Mouse (Mus musculus): ENCODE measurements around the gene Olfr836. TPM values are rescaled to one million over a fixed set of nuclear protein-coding genes. Genes with fewer than 3 reads are reported as not detected.
"Not testable (repeated sequence)": the region's sequence is repeated elsewhere in the genome, so short reads cannot be mapped to it uniquely, and the experiment has no call there.

The Olfr836 gene
- polyA plus RNA-seq (2016; fragmentation: Nextera tagmentation; extraction: Ambion mirVana) = 0.03 TPM in 1 of 2 replicates, not detected in the other

- Histone ChIP-seq H3K4me3 (no peak within 1 kb of the TSS), H3K4me1 (replicated peaks) (no peaks in the 10 kb centered on the region), H3K9me3 (replicated peaks) (no peaks in the 10 kb centered on the region; the same call in 1 of the 2 replicates), H3K36me3 (no peaks in the 10 kb centered on the region), H3K9ac (no peak within 1 kb of the TSS), H3K27ac (ENCODE audit: poor library complexity, severe bottlenecking) (no peak within 1 kb of the TSS), H3K27me3 (replicated peaks) (no peaks in the 10 kb centered on the region), H3K4me2 (no peak within 1 kb of the TSS)
- no peak for ATAC-seq (ENCODE audit: insufficient number of reproducible peaks, low FRiP score)
Measured at GRCm38 (mm10) chr9:19120082-19120481, at the start of gene Olfr836. TSS of gene Olfr836 (plus strand) at chr9:19120382.

GRCm38 (mm10) chr9:19084986-19085385 lies 35.2 kb upstream of the Olfr836 start:
- Histone ChIP-seq H3K4me1 (replicated peaks) (no peaks in the 10 kb centered on the region), H3K9me3 (replicated peaks) (peaks cover 5% of the 10 kb centered on the region; the same call in 1 of the 2 replicates), H3K9ac (no peak overlapping the region), H3K27ac (ENCODE audit: poor library complexity, severe bottlenecking) (no peak overlapping the region), H3K27me3 (replicated peaks) (no peaks in the 10 kb centered on the region), H3K4me3 (no peak overlapping the region), H3K36me3 (no peaks in the 10 kb centered on the region), H3K4me2 (no peak overlapping the region)
- no peak for ATAC-seq (ENCODE audit: insufficient number of reproducible peaks, low FRiP score)
- WGBS = 25% methylated on average over 3 of the region's 3 CpGs

DNA sequence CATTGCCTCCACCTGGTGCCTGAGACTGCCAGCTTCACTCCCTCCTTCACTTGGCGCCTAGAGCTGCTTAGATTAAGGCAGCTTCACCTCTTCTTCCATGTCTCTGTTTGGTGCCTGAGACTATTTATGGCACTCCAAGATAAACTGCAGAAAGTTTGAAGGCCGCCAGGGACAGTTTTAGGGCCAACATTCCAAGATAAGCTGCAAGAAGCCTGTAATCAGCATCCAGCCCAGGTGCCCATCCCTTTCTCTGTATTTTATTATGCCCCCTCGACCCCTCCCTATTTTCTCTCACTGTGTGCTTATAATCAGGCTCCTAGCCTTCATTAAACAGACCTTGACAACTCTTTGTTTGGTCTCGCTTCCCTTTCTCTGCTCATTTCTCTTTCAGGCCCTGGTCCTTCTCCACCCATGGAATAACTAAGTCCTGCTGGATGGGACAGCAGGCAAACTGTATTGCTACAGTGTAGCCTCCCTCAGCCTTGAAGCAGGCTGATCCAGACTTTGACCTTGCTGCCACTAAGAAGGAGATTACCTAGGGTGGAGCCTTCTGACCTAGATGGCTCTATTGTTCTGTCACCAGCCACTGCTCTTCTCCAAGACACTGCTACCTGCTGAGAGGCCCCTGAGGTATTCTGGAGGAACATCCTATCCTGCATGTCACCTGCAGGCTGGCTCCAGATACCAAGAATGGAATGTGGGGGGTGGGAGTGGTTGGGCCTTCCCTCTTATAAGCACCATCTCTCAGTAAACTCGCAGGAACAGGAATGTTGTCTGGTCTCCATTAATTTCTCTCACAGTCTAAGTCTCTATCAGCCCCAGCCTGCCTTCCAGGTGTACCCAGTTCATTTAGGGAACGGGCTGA lies 27.1 kb upstream of the Olfr836 start:
- H3K4me1 ChIP-seq (replicated peaks); H3K27me3 ChIP-seq (replicated peaks); H3K4me2 ChIP-seq; H3K27ac ChIP-seq (ENCODE audit: poor library complexity, severe bottlenecking); H3K9ac ChIP-seq; H3K9me3 ChIP-seq (replicated peaks); ATAC-seq (ENCODE audit: insufficient number of reproducible peaks, low FRiP score); H3K36me3 ChIP-seq; H3K4me3 ChIP-seq: not testable (repeated sequence)
- 39% methylated on average over 6 of the region's 6 CpGs for WGBS

- no peak for ATAC-seq (ENCODE audit: insufficient number of reproducible peaks, low FRiP score)
- Histone ChIP-seq H3K27ac (ENCODE audit: poor library complexity, severe bottlenecking) (no peak overlapping the region), H3K27me3 (replicated peaks) (no peaks in the 10 kb centered on the region), H3K9me3 (replicated peaks) (peaks cover 6% of the 10 kb centered on the region), H3K4me2 (no peak overlapping the region), H3K9ac (no peak overlapping the region), H3K4me1 (replicated peaks) (0 out of 2 replicates have a peak, but pooled peaks cover 6% of the 10 kb centered on the region), H3K36me3 (no peaks in the 10 kb centered on the region), H3K4me3 (no peak overlapping the region)
- WGBS = 79% methylated on average over 4 of the region's 4 CpGs
Measured at GRCm38 (mm10) chr9:19097286-19097685, 22.9 kb upstream of the Olfr836 start.

DNA sequence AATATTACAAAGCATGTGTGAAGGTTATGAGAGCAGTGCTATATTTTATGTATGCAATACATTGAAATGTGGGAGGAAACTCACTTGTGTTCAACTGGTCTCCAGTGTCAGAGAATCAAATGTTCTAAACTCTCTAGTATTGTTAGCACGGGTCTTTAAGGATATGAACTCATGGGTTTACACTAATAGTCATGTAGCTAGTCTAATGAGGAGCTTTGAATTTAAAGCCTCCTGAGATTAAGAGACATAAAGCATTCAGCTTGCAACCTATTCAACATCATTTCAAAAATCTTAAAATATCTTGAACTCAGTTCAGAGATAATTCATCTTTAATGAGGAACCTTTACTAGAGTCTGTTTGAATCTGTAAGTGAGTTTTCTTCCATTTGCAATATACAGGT lies 15.8 kb downstream of the Olfr836 start, which contains the start of gene Olfr837:
TSS of gene Olfr837 (plus strand) at position 301 of the 400 bp plus-strand sequence.
- no peak within 1 kb of the TSS for H3K27ac ChIP-seq (ENCODE audit: poor library complexity, severe bottlenecking)
- no peak within 1 kb of the TSS for H3K4me2 ChIP-seq
- H3K9me3 ChIP-seq (replicated peaks) = no peaks in the 10 kb centered on the region; the same call in 1 of the 2 replicates
- H3K4me3 ChIP-seq = no peak within 1 kb of the TSS
- no peaks in the 10 kb centered on the region for H3K27me3 ChIP-seq (replicated peaks)
- H3K36me3 ChIP-seq = no peaks in the 10 kb centered on the region
- H3K4me1 ChIP-seq (replicated peaks) = no peaks in the 10 kb centered on the region
- WGBS = 66% methylated on average over 1 of the region's 1 CpGs
- no peak within 1 kb of the TSS for H3K9ac ChIP-seq
- ATAC-seq (ENCODE audit: insufficient number of reproducible peaks, low FRiP score) = no peak

Other genes starting within 250 kb of the Olfr836 start
- not detected in 2 replicates for gene Olfr830, start 245.7 kb upstream of the Olfr836 start, polyA plus RNA-seq (2016; fragmentation: Nextera tagmentation; extraction: Ambion mirVana)
- not detected in 2 replicates for gene Olfr832, start 183.3 kb upstream of the Olfr836 start, polyA plus RNA-seq (2016; fragmentation: Nextera tagmentation; extraction: Ambion mirVana)
- gene Olfr834, start 132.4 kb upstream of the Olfr836 start, polyA plus RNA-seq (2016; fragmentation: Nextera tagmentation; extraction: Ambion mirVana) = not detected in 2 replicates
- not detected in 2 replicates for gene Olfr835, start 87.6 kb upstream of the Olfr836 start, polyA plus RNA-seq (2016; fragmentation: Nextera tagmentation; extraction: Ambion mirVana)
- gene Olfr837, start 15.9 kb downstream of the Olfr836 start, polyA plus RNA-seq (2016; fragmentation: Nextera tagmentation; extraction: Ambion mirVana) = not detected in 2 replicates
- gene Olfr839-ps1, start 56.9 kb downstream of the Olfr836 start, polyA plus RNA-seq (2016; fragmentation: Nextera tagmentation; extraction: Ambion mirVana) = not detected in 2 replicates
- not detected in 2 replicates for gene Olfr843, start 131.6 kb downstream of the Olfr836 start, polyA plus RNA-seq (2016; fragmentation: Nextera tagmentation; extraction: Ambion mirVana)
- gene Olfr844, start 196.0 kb downstream of the Olfr836 start, polyA plus RNA-seq (2016; fragmentation: Nextera tagmentation; extraction: Ambion mirVana) = not detected in 2 replicates
- gene Olfr845, start 216.1 kb downstream of the Olfr836 start, polyA plus RNA-seq (2016; fragmentation: Nextera tagmentation; extraction: Ambion mirVana) = not detected in 2 replicates
- not detected in 2 replicates for gene Olfr846, start 243.6 kb downstream of the Olfr836 start, polyA plus RNA-seq (2016; fragmentation: Nextera tagmentation; extraction: Ambion mirVana)